Mouse (Mus musculus) large intestine, adult 2 months (tissue): ENCODE measurements around the gene Exo1. TPM values are rescaled to one million over a fixed set of nuclear protein-coding genes. Genes with fewer than 3 reads are reported as not detected.

Experiments
- DNase-seq: peaks from one replicate; pipeline ENCODE4 v3.0.0-alpha.2; 2012; ENCODE audit warnings: low read depth, low spot score
- WGBS: fragments of 180-500 bp; shearing (Covaris S2); methylation state at CpG from one replicate; pipeline ENCODE4 v1.1.7; 2018; 5-methylcytosine and 5-hydroxymethylcytosine counted together
- polyA plus RNA-seq: library from polyadenylated mRNA; depleted of rRNA; stranded (reverse); fragments of >200 nt; gene quantifications from 2 replicates; pipeline ENCODE4 v1.2.3, GENCODE M21; 2012; rRNA removed

Exo1 gene
- polyA plus RNA-seq: 0.87 and 2.0 TPM in 2 replicates

GRCm38 (mm10) chr1:175880453-175881296 lies at the start of gene Exo1:
TSS of gene Exo1 (plus strand) at chr1:175880581.
- peak; percentile 85 for DNase-seq
- under 1% methylated on average over 66 of the region's 66 CpGs for WGBS

GRCm38 (mm10) chr1:175855515-175855914 lies 24.9 kb upstream of the Exo1 start:
- WGBS: 83% methylated on average over 1 of the region's 1 CpGs

DNA sequence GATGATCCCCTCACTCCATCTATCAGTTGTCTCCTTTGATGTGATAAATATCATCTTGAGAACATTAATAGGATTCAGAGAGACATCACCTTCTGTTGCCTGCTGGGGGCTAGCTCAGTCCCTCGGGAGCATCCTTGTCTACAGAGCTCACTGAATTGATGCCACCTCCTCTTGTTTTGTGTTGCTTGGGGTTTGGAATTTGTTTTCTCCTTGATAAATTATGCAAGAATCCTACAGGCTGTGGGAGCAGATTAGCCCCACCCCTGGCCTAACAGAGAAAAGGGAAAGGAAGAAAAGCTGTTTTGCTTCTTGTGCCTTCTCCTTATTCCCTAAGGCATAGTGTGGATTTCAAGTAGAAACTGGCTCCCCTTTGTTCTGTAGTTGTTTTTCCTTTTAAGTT lies 13.3 kb upstream of the Exo1 start:
- 80% methylated on average over 1 of the region's 1 CpGs for WGBS
- DNase-seq: no peak

More at GRCm38 (mm10) chr1:175855515-175855914, 24.9 kb upstream of the Exo1 start:
- DNase-seq: no peak

DNA sequence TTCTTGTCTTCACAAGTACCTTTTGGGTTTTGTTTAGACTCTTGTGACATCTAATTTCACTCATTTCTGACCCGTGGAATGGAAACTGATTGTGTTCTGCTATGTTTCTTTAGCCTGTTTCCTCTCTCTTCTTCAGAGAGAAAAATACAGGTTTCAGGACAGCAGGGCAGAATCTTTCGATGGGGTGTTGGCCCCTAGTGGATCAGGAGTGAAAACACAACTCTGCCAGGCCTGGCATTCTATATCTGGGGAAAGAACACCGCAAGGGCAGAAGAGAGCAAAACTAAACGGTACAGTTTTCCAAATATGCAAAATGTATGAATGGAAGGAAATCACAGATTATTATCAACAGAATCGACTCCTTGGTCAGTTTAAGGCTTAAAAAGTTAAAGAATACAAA lies 12.8 kb upstream of the Exo1 start:
- no peak for DNase-seq
- 24% methylated on average over 5 of the region's 5 CpGs for WGBS

- WGBS: 77% methylated on average over 3 of the region's 3 CpGs
- no peak for DNase-seq
Measured at GRCm38 (mm10) chr1:175870716-175871115, 9.7 kb upstream of the Exo1 start.

GRCm38 (mm10) chr1:175872028-175872816 lies 8.2 kb upstream of the Exo1 start:
- DNase-seq: no peak
- 72% methylated on average over 6 of the region's 6 CpGs for WGBS

DNA sequence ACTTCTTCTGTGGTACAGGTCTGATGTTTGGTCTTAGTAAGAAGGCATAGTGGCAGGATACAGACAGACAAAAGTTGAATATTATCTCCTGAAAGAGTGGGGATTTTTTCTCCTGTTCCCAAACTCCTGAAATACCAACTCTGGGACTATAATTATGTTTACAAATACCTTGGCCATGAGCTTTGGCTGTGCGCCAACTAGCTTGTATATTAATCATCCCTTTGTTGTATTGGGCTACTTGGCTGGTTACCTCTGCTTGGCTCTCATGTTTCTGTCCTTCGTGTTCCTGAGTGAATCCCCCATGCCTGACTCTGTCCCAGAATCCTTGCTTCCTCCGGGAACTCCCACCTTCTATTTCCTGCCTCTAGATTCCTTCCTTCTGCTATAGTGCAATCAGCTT lies 3.0 kb downstream of the Exo1 start:
- WGBS: 53% methylated on average over 3 of the region's 3 CpGs
- no peak for DNase-seq

DNA sequence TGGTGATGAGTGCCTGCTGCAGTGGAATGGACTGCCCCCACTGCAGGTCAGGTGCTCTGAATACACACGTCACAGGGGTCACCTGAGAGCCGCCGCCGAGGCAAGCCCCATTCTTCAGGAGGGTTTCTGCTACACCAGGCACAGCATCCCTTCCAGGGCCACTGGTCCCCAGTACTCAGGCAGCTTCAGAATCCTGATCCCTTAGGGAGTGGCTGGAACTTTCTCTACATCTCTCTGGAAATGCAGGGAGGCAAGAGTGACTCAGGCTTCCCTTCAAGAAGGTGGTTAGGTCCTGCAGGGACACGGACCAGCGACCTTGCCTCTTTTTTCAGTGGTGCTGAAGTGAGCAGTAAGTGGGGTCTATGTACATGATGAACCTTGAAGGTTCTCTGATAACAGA lies 12.9 kb downstream of the Exo1 start:
- DNase-seq: no peak
- 90% methylated on average over 6 of the region's 6 CpGs for WGBS

DNA sequence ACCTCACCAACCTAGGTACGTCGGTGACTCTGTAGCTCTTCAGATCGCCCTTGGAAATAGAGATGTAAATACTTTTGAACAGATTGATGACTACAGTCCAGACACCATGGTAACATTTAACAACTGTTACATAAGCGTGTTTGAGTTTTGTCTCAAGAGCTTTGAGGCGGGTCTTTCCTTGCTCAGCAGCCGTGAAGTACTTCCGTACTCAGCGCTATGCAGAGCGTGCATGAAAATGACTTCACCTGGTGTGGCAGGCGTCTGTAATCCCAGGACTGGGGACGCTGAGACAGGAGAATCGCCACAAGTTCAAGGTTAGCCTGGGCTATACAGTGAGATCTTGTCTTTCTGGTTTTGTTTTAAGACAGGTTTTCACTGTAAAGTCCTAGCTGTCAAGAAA lies 13.3 kb downstream of the Exo1 start:
- WGBS: 88% methylated on average over 12 of the region's 12 CpGs
- no peak for DNase-seq

GRCm38 (mm10) chr1:175911207-175911606 lies 30.8 kb downstream of the Exo1 start:
- 82% methylated on average over 2 of the region's 2 CpGs for WGBS
- no peak for DNase-seq

- 73% methylated on average over 3 of the region's 3 CpGs for WGBS
- DNase-seq: no peak
Measured at GRCm38 (mm10) chr1:175912038-175912437, 31.7 kb downstream of the Exo1 start.

GRCm38 (mm10) chr1:175913728-175914303 lies 33.4 kb downstream of the Exo1 start:
- WGBS: 37% methylated on average over 5 of the region's 5 CpGs
- DNase-seq: no peak

- DNase-seq: no peak
- WGBS: 79% methylated on average over 9 of the region's 9 CpGs
Measured at GRCm38 (mm10) chr1:175920029-175920428, 39.6 kb downstream of the Exo1 start, which contains the start of gene Gm38100. TSS of gene Gm38100 (plus strand) at chr1:175920329.

DNA sequence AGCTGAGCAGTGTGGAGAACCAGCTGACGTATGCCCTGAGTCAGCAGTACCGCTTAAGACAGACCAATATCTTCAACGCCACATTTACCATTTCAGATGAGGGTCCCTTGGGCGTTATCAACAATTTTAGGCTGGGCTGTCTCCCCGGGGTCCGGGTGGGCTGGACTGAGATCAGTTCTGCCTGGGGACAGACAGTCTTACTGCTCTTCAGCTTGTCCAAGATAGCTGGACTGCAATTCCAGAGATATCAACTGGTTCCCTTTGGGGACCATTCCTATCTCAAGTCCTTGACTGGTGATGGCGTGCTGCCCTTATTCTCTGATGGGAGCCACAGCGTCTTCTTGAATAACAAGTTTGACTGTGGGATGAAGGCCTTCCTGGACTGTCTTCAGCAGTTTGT lies 40.7 kb downstream of the Exo1 start:
- 92% methylated on average over 8 of the region's 8 CpGs for WGBS
- no peak for DNase-seq

DNA sequence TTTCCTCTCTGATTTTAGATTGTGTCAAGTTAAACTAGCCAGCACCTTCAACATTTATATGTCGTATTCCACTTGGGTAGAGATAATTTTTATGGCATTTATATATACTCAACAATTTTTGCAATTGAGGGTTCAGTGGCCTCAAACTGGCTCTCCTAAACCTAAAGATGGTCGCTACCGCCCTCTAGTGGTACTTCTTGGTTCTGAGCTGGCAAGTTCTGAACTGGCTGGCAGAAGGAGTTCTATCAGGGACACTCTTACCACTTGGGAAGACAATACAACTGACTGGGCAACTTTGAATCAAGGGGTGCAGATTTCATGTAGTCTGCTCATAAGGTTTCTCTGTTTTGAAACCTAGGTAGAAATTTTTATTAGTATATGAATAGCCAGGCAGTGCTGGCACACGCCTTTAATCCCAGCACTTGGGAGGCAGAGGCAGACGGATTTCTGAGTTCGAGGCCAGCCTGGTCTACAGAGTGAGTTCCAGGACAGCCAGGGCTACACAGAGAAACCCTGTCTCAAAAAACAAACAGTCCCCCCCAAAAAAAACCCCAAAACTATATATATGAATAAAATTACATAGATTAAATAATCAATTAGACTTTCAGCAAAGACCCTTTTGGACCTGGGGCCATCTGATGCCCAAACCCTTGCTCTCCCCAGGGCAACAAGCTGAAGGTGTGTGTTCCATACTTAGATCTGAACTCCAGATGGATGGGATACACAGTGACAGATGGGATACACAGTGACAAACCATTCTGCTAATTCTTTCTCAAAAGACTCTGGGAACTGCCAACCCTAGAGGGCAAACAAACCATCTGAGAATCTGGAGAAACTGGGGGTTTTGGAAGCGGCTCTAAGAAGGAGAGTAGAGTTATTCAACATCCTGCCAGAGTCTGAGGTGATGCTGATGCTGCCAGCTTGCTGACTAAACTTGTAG lies 43.7 kb downstream of the Exo1 start:
- DNase-seq: peak; percentile 43
- WGBS: 40% methylated on average over 7 of the region's 7 CpGs

DNA sequence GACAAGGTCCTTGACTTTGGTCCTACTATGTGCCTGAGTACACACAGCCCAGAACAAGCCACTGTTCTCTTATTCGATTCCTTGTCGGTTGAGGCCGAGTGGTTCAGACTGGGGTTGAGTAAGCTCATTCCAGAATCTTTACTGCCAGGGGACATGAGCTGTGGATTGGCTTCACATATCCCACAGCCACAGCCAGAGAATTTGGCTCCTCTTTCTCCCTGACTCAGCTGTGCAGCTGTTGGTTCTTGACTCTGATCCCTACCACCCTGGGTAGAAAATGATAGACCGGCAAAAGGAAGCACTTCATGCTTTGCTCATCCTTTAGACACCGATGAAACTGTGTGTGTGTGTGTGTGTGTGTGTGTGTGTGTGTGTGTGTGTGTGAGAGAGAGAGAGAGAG lies 51.0 kb downstream of the Exo1 start:
- 86% methylated on average over 5 of the region's 5 CpGs for WGBS
- no peak for DNase-seq

DNA sequence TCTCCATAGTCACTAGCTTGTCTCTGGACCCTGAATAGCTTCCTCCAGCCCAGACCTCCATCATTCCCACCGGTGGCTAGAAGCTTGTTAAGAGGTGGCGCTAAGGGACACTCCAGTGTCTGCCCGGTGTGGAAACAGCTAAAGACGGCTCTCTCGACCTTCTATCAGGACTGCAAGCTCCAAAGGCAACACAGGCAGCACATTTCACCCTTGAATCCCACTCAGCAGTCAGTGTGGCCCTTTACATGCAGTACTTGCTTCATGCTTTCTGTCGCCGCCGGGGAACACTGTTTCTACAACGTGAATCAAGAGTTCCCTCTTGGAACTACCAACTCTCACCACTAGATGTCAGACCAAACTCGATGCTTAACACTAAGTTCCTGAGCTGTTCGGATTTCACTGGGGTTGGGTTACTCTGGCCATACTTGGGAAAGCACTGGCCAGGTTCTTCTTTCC lies 55.9 kb downstream of the Exo1 start:
- 13% methylated on average over 11 of the region's 11 CpGs for WGBS
- DNase-seq: peak; percentile 52

DNA sequence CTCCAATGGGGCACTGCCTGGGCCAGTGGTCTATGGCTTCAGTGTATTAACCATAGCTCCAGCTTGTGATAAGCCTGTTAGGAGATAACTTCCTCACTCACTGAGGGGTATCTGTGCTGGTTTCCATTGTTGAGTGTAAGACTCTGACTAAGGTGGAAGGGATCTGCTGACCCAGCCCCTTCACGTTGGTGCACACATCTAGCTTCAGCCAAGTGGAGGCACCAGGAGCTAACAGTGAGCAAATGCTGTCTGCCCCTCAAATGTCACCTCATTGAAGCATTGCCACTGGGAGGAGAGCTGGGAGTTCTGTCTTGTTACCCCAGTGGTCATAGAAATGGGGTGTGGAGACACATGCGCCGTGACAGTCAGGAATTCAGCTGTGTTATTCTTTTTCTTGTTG lies 58.4 kb downstream of the Exo1 start:
- 74% methylated on average over 3 of the region's 3 CpGs for WGBS
- DNase-seq: no peak

DNA sequence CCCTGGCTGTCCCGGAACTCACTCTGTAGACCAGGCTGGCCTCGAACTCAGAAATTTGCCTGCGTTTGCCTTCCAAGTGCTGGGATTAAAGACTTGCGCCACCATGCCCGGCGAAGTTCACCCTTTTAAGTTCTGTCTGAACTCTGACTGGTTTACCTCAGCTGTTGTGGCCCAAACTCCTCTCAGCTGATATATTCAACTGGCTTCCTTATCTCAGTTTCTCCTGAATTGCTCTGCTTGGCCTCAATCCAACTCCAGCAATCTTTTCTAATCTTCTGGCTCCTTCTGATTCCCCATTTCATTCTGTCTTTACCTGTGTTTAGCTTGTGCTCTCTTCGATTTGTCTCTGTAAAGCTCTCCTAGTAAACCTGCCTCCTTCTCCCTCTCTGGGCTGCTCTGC lies 62.8 kb downstream of the Exo1 start:
- WGBS: 88% methylated on average over 7 of the region's 7 CpGs
- no peak for DNase-seq
